Mouse (Mus musculus) spleen, adult 18-20 months (tissue): ENCODE results near the gene Rsph9.

ENCODE experiments used
- DNase-seq, 2 experiments: peaks; one replicate each; pipeline ENCODE4 v3.0.0; 2022; ENCODE audit warnings: mixed read lengths in 2 of 2

The Rsph9 gene

DNA sequence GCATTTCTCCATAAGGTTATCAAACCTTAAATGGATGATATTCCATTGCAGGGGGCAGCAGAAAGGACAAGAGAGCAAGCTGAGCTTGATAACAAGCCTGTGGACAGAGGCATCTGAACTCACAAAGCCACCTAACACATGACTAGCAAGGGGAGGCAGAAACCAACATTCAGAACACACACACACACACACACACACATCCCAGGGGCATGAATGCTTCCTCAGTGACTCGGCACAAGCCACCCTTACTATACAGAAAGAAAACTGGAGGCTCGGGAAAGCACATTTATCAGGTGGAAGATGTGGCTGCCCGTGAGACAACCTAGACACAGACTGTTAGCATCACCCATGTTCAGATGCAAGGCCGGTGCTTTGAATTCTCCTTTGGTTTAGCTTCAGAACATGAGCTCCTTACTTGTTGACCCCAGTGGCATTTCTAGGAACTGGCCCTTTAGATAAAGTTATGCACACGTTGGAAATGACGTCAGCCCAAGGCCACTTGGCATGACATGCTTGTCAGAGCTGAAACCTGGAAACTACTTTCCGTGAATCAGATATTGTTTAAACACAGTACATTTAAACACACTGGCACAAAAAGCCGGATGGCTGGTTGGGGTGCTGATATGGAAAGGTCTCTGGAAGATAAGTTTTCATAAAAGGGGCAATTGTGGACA lies 5.3 kb downstream of the Rsph9 start:
- DNase-seq = no peak

DNA sequence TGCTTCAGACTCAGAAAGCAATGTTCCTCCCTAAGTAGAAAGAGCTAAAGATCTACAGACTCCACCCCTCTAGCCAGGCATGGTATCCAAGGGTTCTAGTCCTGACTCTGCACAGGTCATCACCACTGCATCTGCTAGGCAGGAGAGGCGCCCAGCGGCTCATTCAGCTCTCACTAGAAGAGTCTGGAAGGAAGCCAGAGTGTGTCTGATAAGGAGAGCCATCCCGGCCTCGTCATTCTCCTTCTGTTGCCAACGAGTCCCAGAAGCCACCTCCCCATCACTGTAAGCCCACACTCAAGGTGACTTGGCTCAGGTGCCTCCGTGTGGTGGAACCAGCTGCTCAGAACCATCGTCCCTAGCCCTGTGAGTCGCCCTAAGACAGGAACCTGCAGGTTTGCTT lies 11.2 kb downstream of the Rsph9 start:
- no peak for DNase-seq

DNA sequence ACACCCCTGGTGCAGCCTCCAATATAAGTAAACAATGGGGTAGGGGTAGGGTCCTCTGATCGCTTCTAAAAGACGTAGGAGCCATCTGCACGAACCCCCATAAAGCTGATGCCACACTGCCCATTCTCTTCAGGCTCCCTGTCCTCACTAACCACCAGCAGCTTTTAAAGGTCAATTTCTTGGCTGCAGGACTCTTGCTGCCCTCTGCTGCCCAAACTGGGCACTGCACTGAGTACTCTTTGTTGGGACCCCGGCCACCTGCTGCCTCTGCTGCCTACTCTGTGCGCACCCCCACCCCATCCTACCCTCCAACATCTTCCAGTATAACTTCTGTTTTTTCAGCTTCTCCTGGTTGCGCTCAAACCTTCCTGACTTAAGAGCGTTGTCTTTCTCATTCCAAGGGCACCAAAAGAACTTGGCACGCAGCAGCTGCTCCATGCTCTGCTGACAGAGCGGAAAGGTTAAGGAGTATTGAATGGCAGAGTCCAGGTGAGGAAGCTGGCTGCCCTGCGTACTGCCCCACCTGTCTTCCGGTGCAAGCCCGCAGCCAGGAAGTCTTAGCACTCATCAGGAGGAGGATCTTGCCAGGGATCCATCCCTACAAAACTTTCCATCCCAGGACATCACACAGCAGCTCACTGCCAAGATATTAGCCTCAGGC lies 11.8 kb downstream of the Rsph9 start:
- peak; percentile 37 to 72 for DNase-seq

DNA sequence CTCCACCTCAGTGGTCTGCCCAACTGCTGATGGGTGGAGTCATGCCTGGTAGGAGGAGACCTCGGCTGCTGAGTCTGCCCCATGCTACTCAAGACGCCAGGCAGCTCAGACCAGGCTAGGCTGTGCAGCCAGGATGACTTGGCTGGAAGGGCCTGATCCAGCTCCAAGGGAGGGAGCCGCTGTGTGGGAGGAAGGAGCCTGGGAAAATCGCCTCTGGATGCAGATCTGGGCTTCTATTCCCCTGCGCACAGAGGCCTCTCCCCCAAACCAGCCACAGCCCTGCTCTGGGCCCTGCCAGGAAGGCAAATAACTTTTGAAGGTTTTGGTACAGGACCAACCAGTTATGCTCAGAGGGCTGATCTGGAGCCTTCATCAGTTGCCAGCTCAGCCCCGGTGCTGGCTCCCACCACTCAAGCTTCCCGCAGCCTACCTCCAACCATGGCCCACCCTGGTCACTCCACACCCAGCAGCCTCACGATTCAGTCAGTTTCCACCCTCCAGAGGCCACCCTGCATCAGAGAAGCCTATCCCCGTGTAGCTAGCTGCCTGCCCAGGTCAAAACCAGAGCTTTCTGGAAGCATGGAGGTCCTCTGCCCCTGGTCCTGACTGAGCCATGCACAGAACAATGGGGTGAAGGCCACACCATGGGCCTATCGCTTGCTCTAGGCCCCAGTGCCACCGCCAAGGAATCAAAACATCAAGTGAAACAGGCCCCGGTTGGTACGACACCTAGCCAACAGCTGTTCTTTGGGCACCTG lies 14.1 kb downstream of the Rsph9 start:
- no peak for DNase-seq

DNA sequence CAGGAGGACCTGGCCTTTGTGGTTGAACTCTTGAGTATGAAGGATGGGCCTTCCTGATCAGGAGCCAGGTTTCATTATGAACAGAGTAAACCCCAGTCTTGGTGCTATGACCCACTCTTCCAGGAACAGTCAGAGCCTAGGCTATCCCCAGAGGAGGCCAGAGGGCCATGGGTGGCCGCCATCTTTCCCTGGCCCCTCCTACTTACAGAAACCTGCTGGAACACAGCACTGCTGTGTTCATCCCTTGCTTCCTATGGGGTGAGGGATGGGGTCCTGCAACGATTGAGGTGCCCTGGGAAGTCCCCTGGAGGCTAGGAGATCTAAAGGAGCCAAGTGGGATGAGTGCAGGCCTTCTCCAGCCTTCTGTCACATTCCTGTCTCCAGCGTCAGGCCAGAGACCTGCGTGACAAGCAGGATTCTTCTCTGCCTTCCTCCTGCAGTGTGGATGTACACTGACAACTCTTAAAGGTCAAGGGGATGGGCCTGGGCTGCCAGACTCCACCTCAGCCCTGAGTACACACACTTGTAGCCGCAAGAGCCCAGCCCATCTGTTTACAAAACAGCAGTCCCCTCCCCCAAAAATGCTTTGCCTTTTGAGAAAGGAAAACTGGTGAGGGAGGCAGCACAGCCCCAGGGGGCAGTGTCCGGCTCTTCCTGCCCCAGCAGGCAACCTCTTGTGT lies 16.1 kb downstream of the Rsph9 start:
- DNase-seq = no peak

DNA sequence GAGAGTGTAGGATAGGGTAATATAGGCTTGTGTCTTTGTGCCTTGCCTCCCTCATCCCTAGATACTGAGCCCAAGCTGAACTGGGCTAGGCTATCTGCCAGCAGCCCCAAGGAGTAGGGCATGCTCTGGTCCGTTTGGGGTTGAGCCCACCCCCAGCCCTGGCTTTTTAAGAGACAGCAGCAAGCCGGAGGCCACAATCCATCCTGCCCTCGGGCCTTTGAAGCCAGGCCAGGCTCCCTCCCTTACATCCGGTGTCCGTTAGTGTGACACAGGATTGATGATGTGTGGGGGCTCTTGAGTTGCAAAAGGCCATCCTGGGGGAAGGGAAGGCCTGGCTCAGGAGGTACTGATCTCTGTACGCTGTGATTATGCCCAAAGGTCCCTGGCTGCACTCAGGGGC lies 17.4 kb downstream of the Rsph9 start:
- no peak for DNase-seq

DNA sequence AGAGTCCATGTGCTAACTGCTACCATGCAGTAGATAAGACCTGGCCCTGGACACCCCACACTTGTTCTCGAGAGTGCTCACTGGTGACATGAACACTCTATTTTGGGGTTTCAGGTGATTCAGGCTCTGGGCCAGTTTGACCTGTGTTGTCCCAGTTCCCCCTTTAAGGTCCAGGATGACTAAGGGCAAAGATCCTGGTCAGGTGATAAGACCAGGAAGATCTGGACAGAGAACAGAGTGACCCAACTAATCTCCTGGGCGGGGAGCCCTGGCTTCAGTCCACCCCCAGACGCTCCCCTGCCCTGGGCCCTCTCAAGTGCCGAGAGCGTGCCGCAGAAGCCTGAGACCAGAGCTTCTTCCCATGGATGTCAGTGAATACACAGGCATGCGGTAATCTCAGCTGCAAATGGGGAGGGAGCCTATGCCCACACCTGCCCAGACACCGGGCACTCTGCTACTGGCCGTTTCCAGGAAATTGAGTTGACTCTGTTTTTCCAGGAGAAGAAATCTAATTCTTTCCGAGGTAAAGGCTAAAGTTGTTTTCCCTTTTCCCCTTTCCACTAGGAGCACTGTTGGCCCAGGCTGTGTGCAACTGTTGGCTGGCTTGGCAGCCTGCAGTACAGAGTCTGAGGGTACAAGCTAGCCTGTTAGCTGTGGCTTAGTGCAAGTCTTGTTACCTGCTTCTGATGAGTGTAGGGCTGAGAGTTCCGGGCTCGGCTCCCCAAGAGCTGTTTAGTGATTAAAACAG lies 19.9 kb downstream of the Rsph9 start:
- DNase-seq = no peak

DNA sequence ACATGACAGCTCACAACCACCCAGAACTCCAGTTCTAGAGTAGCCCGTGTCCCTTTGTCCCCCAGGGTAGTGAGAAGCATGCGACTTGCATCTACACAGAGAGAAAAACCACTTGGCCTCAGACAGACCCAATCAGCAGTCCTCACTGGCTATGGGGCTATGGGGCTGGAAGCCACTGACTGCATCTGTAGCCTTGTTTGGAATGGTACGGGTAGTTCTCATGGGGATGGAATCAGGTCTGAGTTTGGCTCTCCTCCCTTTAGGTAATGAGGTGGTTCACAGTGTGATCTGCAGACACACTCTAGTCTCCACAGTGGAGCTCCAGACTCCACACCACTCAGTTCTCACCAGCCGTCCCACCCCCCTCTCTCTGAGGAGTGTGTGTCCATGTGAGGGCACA lies 20.7 kb downstream of the Rsph9 start:
- no peak for DNase-seq

DNA sequence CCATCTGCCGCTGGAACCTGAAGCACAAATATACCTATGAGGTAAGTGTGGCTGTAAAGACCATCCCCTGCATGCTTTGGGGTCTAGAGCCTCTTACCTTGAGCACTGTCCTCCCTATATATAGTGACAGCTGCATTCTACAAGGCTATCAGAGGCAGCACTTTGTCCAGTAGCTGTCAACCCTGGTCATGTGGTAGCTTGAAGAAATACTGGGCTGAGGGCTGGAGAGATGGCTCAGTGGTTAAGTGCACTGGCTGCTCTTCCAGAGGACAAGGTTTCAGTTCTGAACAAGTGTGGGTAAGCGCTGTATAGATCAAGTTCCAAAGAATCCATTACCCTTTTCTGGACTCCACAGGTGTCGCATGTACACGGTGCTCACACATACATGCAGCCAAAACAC lies 21.2 kb downstream of the Rsph9 start:
- DNase-seq = no peak

DNA sequence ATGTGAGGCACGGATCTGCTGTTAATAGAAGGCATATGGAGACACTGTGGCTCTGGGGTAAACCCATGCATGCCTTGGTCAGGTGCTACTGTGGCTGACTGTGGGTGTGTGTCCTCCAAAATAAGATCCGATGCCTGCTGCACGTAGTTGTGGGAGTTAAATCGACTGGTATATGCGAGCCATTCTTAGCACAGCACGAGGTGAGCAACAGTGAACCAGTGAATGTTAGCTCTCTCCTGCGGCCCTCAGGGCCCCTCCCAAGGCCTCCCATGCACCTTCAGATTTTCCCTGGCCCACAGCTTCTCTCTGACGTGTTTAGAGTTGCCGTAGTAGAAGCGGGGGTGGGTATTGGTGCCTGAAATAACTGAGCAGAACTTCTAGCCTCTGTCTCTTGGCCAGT lies 24.4 kb downstream of the Rsph9 start:
- DNase-seq = no peak

DNA sequence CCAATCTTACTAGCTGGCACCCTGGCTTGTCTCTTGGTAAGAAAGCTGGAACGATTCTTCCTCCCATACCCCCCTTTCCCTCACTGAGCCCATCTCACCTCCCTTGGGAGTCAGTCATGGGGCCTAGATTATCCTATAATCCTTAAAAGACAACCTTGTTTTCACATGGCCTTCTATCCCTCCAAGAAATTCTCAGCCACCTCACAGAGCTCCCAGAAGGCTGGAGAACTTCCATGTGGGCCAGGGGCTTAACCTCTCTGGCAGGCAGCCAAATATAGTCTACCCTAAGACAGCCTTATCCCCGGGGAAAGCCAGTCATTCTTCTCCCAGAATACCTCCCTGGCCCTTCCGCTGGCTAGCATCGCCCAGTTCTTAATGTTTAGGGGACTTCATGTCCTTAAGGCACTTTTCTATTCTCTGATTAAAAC lies 25.6 kb downstream of the Rsph9 start:
- DNase-seq = no peak

DNA sequence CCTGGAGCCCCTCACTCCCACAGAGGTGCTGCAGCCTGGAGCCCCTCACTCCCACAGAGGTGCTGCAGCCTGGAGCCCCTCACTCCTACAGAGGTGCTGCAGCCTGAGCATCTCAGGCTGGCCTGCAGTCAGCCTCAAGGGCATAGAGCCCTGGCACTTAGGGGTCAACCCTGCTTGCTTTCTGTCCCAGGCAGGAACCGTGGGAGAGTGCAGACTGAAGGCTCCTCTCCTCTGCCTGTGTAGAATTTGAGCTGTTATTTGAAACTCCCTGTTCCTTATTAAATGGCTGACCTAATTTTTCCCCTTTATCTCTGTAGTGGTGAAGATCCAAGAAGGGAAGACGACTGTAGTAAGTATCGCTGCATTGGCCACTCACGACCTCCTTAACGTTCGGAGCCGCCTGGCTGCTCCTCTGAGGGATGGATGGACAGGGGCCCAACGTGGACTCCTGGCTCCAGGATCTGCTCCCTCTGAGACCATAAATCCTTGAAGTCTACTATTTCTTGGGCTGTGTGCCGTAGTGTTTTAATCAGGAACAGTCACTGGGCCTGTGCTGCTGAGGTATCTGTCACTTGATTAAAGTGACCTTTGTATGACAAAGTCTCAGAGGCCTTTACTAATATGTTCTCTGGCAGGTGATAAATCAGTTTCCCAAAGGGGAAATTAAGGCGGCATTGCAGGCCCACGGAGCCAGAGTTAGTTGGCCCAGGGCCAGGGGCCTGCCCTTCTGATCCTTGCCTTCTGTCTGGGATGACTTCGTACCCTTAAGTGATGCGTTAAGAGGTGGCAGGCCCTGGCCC lies 26.2 kb downstream of the Rsph9 start:
- DNase-seq = no peak

DNA sequence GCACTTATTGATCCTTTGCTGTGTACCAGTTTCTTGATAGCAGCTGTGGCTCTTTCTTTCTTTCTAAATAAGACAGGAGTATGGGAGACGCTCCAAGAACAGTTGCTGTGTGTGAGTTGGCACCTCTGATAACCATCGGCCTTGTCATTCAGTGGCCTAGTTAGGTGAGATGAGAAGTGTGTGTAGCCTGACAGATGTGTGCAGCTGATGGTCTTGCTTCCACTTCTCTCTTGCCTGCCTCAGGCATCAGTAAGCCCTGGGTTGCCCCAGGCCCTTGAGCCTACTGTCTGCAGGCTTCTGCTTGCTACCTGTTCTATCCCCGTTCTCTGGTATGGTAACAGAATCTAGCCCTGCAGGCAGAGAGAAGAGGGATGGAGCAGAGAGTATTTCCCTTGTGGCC lies 27.1 kb downstream of the Rsph9 start:
- no peak for DNase-seq

DNA sequence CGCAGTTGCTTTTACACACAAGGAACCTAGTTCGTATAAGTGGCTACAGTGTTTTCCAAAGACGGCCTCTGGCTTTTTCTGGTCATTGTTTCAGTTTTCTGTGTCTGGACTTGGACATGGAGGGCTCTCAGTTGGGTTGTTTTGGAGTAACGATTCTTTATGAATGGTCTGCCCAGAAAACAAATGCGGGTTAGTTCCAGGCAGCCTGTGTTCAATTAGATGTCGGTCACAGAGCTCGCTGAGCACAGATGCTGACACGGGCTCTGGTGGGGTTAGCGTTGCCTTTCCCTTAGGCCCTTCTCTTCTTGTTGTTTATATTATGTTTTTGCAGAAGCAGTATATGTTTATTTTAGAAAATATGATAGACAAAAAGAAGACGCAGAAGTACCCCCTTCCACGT lies 27.9 kb downstream of the Rsph9 start:
- DNase-seq = no peak

DNA sequence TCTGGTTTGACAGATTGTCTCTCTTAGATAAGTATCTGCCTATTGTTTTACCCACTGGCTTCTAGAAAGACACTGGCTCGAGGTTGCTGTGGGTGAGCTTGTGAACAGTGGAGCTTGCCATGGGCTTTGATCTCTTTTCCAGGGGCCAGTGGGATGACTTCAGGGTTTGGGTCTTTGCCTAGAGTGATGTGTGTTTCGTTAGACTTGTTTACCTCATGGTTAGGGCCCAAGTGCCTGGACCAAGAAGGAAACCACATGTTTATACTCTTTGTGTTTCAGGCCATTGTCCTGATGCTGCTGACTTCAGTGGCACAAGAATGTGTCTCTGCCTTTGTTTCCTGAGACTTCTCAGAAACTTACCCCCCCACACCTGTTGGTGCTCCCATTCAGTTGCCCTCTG lies 28.5 kb downstream of the Rsph9 start:
- no peak for DNase-seq

DNA sequence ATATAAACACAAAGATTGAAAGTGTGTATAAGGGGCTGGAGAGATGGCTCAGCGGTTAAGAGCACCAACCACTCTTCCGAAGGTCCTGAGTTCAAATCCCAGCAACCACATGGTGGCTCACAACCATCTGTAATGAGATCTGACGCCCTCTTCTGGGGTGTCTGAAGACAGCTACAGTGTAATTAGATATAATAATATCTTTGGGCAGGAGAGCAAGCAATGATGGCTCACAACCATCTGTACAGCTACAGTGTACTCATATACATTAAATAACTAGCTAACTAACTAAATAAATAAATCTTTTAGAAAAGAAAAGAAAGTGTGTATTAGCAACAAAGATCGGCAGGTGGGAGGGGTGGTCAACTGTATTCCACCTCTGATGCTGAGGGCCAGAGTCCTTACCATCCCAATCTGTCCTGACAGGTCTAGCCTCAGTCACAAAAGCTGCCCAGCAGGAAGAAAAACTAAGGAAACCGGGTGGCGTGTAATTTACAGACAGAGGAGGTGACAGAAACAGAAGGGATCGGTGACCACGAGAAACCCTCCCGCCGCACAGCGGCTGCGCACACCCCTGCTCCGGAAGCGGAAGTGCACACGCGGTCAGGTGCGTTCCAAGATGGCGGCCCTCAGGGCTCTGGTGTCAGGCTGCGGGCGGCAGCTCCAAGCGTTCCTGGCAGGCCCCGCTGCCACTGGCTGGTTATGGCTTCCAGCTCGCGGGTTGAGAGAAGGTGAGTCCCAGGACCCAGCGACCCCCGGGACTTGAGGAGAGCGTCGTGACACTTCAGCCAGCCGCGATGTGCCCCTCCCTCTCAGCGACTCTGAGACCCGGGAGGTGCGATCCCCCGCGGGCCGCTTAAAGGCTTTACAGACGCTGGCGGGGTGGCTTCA lies 33.4 kb downstream of the Rsph9 start, which contains the start of gene Mrps18a:
Gene Mrps18a, plus strand, starts transcription at position 585 of the 888 bp plus-strand sequence.
- DNase-seq = peak; percentile 64 to 78

DNA sequence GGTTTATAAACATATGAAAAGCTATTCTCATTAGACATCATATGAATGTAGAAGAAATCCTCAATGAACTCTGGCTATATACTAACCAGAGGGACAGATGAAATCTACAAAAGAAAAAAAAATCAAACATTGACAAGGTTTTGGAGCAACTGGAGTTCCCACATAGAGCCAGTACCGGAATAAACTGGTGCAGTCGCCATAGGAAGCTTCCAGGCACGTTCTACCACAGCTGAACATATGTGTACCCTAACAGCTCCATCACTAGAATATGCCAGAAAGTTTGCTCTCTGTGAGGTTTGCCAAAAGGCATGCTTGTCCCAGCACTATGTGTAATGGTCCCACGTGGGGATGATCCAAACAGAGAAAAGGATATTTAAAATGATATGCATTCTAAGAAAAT lies 35.7 kb downstream of the Rsph9 start:
- no peak for DNase-seq

DNA sequence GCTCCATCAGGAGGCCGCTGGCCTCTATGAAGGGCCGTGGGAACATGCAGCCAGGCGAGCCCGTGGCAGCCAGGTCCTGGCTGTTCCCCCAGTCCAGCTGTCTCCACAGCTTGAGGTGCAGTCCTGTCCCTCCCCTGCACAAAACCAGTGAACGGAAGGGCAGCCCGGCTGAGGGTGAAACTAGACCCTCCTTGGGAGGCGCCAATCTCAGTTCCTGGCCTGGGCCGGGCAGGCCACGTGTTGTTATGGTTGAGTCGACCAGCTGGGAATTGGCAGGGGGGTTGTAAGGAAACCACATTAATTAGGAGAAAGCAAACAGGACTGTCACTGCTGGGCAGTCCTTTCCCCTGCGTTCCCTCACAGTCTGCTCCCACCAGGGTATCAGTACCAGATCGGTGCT lies 39.5 kb downstream of the Rsph9 start:
- DNase-seq = no peak

DNA sequence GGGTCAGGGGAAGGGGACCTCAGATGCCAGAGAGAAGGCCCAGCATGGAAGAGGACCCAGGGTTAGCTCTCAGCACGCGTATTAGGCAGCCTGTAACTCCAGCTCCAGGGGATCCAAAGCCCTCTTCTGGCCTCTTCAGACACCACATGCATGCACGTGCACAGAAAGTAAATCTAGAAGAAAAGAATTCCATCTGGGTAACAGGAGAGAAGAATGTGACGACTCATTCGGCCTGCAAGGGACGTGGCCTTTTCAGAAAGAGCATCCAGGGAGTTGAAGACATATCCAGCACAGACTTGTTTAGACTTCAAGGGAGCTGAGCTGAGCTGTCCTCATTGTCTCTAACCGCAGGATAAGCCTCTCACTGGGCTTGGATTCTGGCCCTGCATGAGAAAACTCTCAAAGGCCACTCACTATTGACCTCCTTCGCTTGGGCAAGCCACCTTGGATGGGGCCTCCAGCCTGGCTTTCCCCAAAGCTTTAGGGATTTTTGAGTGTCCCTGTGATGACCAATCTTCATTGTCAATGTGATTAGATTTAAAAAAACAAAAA lies 41.3 kb downstream of the Rsph9 start:
- no peak for DNase-seq

DNA sequence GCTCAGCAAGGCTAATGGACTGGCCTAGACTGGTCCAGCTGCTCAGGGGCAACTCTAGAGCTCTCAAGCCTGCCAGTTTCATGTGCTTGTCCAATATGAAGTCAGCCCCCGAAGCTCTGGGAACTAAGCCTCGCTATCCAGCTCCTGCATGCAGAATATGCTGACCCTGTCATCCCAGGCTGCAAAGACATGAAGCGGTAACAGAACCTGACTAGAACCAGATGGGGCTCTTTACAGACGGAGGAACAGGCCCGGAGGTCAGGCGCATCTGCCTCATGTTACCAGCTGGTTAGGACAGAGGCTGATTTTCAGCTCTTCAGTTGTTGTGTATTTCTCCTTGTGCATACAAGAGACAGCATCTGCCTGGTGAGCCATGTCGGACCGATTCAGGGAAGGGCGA lies 42.1 kb downstream of the Rsph9 start:
- no peak for DNase-seq
